8 mouse cellular contexts compared by ENCODE assay signal in genomic region chr10:78392072-78392471, GRCm38 (mm10). TPM values are rescaled to one million over a fixed set of nuclear protein-coding genes. Genes with fewer than 3 reads are reported as not detected.
DNase-seq lines count a peak whose midpoint lies in the region; ATAC-seq lines count a peak whose summit lies in the region.

No protein-coding gene starts in this region.

- peak; percentile 53 to 70 for ATAC-seq in hematopoietic stem cell, adult 5-6 weeks (replicated peaks in 1 of 2; ENCODE audit: insufficient read depth in 1 of 2, low FRiP score in 2 of 2, low TSS enrichment in 1 of 2, low read depth in 1 of 2, poor library complexity in 2 of 2, severe bottlenecking in 2 of 2)

- peak; percentile 67 for DNase-seq in Muller cell, postnatal 12 days (ENCODE audit: inconsistent ontology term)
- peak; percentile 76 for DNase-seq in cerebellum, adult 11-12 months
- peak; percentile 69 for DNase-seq in forelimb bud, embryonic 11.5 days (ENCODE audit: low read depth, low spot score)
- DNase-seq in layer of hippocampus, postnatal 25 days (ENCODE audit: extremely low spot score in 1 of 2, low spot score in 1 of 2): peak; percentile 74 to 88
- DNase-seq in lung, postnatal 36 days: peak; percentile 86
- peak; percentile 78 for DNase-seq in right cerebral cortex, postnatal 25 days
- DNase-seq in urinary bladder, postnatal 4 days (ENCODE audit: low spot score in 2 of 2): peak; percentile 73 to 83

RNA-seq across cellular contexts. Expression of gene Rrp1, which starts 20.8 kb away (rescaled TPM):
- total RNA-seq in hematopoietic stem cell, adult 5-6 weeks (2017): 310 and 472 TPM in 2 replicates
- 100 to 1,000 TPM; 332 to 335 TPM for total RNA-seq in layer of hippocampus, postnatal 25 days (2021)

RNA-seq across cellular contexts. Expression of gene Cstb, which starts 33.4 kb away (rescaled TPM):
- 28.9 and 59.0 TPM in 2 replicates for total RNA-seq in hematopoietic stem cell, adult 5-6 weeks (2017)
- 10 to 100 TPM; 38.7 to 40.7 TPM for total RNA-seq in layer of hippocampus, postnatal 25 days (2021)

RNA-seq across cellular contexts. Expression of gene Agpat3, which starts 39.8 kb away (rescaled TPM):
- 10.9 and 13.1 TPM in 2 replicates for total RNA-seq in hematopoietic stem cell, adult 5-6 weeks (2017)
- 100 to 1,000 TPM; 233 TPM for total RNA-seq in layer of hippocampus, postnatal 25 days (2021)

Comparison
In these comparisons a context has a peak if more than half of its experiments do, and no peak if none do; other contexts are left out.
1. Peak in every context shown above with its lines: DNase-seq and ATAC-seq.
2. RNA of gene Agpat3, which starts 39.8 kb away (total RNA-seq): 233 TPM in layer of hippocampus, postnatal 25 days; 10.9 to 13.1 TPM in hematopoietic stem cell, adult 5-6 weeks; every median in the first group is over 10 times any median in the second.